Mouse (Mus musculus) heart, adult 2 months (tissue): ENCODE measurements around the gene Nmnat1.

ENCODE experiments used
- CTCF ChIP-seq: fragments of 200-600 bp; IDR thresholded peaks from 2 replicates; pipeline ENCODE4 v1.8.1; 2022; ENCODE audit warnings: antibody characterized with exemption, mild to moderate bottlenecking, moderate library complexity
- EP300 ChIP-seq: fragments of 200-500 bp; IDR thresholded peaks from 2 replicates; pipeline ENCODE4 v1.6.1; 2011; ENCODE audit warnings: low read depth, low read length, control low read depth; ENCODE audit not compliant: insufficient read depth
- POLR2A ChIP-seq: fragments of 200-500 bp; IDR thresholded peaks from 2 replicates; pipeline ENCODE4 v1.6.1; 2011; ENCODE audit warnings: mild to moderate bottlenecking, low read depth, low read length, control low read depth; ENCODE audit not compliant: insufficient read depth

- TF ChIP-seq CTCF (no peak), POLR2A (0 out of 2 replicates have a peak, but pooled peaks have one; percentile 27), EP300 (no peak)
Measured at GRCm38 (mm10) chr4:149424755-149425154, 60.2 kb downstream of the Nmnat1 start.
